Mouse (Mus musculus): ENCODE measurements around the gene Olfr222. TPM values are rescaled to one million over a fixed set of nuclear protein-coding genes. Genes with fewer than 3 reads are reported as not detected.
A peak's percentile ranks its signal among the peaks of the same experiment; 100 is the strongest.

Gene Olfr222
- polyA plus RNA-seq, 1 experiment, result not detected

DNA sequence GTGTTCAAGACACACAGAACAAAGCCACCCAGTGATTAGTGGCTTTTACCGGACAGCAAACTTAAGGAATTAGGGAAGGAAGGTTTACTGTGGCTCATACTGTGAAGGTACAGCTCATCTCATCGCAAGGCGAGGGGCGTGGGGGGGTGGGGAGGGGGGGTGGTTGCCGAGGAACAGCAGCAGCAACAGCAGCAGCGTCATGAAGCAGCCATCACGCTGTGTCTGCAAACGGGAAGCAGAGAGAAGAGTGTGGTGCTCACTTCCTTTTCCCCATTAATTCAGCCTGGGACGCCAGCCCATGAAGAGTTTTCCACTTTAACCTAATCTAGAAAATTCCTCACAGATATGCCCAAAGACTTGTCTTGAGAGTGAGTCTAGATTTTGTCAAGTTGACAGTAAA, 13.2 kb downstream of the Olfr222 start:
- no peak overlapping the region for H3K27ac ChIP-seq (replicated peaks; ENCODE audit: low read depth, low read length)
- no peaks in the 10 kb centered on the region; the same call in 1 of the 2 replicates for H3K4me1 ChIP-seq (ENCODE audit: control insufficient read depth, insufficient read depth, insufficient read length, low read length)
- no peak overlapping the region for H3K4me3 ChIP-seq (ENCODE audit: insufficient read depth, low read depth, low read length)

- no peak overlapping the region for H3K27ac ChIP-seq (replicated peaks; ENCODE audit: low read depth, low read length)
- H3K4me1 ChIP-seq (ENCODE audit: control insufficient read depth, insufficient read depth, insufficient read length, low read length), result no peaks in the 10 kb centered on the region; the same call in 1 of the 2 replicates
These were observed 13.7 kb downstream of the Olfr222 start for GRCm38 (mm10) chr11:59562336-59562735.

GRCm38 (mm10) chr11:59560906-59561305, 15.1 kb downstream of the Olfr222 start:
- Histone ChIP-seq H3K27ac (replicated peaks; ENCODE audit: low read depth, low read length) (no peak overlapping the region), H3K4me3 (ENCODE audit: insufficient read depth, low read depth, low read length) (no peak overlapping the region), H3K4me1 (ENCODE audit: control insufficient read depth, insufficient read depth, insufficient read length, low read length) (no peaks in the 10 kb centered on the region; the same call in 1 of the 2 replicates)

More at GRCm38 (mm10) chr11:59562336-59562735, 13.7 kb downstream of the Olfr222 start:
- H3K4me3 ChIP-seq (ENCODE audit: insufficient read depth, low read depth, low read length), result no peak overlapping the region

GRCm38 (mm10) chr11:59554535-59554934, 21.5 kb downstream of the Olfr222 start:
- Histone ChIP-seq H3K27ac (replicated peaks; ENCODE audit: low read depth, low read length) (no peak overlapping the region), H3K4me3 (ENCODE audit: insufficient read depth, low read depth, low read length) (no peak overlapping the region), H3K4me1 (ENCODE audit: control insufficient read depth, insufficient read depth, insufficient read length, low read length) (no peaks in the 10 kb centered on the region)

- Histone ChIP-seq H3K4me1 (ENCODE audit: control insufficient read depth, insufficient read depth, insufficient read length, low read length) (no peaks in the 10 kb centered on the region), H3K4me3 (ENCODE audit: insufficient read depth, low read depth, low read length) (no peak overlapping the region), H3K27ac (replicated peaks; ENCODE audit: low read depth, low read length) (no peak overlapping the region)
These were observed 21.9 kb downstream of the Olfr222 start for GRCm38 (mm10) chr11:59554127-59554526.

- Histone ChIP-seq H3K4me3 (ENCODE audit: insufficient read depth, low read depth, low read length) (no peak overlapping the region), H3K27ac (replicated peaks; ENCODE audit: low read depth, low read length) (no peak overlapping the region), H3K4me1 (ENCODE audit: control insufficient read depth, insufficient read depth, insufficient read length, low read length) (no peaks in the 10 kb centered on the region; the same call in 1 of the 2 replicates)
These were observed 32.0 kb downstream of the Olfr222 start for GRCm38 (mm10) chr11:59544005-59544404.

GRCm38 (mm10) chr11:59543376-59543775, 32.7 kb downstream of the Olfr222 start:
- no peaks in the 10 kb centered on the region; the same call in none of the 2 replicates for H3K4me1 ChIP-seq (ENCODE audit: control insufficient read depth, insufficient read depth, insufficient read length, low read length)
- no peak overlapping the region for H3K4me3 ChIP-seq (ENCODE audit: insufficient read depth, low read depth, low read length)
- no peak overlapping the region for H3K27ac ChIP-seq (replicated peaks; ENCODE audit: low read depth, low read length)

DNA sequence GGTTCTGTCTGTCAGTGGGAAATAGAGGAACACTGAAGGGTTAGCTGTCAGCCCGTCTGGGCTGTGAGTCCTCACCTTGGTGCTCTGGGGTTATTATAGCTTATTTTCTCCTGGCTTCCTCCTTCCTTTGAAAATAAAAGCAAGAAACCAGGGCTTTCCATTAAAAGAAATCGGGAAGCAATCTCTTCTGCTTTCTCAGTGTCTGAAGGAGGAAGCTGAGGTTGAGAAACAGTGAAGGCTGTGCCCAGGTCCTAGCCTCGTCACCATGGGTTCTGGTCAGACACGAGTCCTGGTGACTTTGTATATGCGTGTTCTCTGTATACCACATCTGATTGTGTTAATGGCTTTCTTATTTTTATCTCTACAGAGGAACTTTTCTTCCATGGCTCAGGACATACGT, 33.6 kb downstream of the Olfr222 start:
- H3K4me3 ChIP-seq (ENCODE audit: insufficient read depth, low read depth, low read length), result no peak overlapping the region
- peak overlapping the region; percentile 38 for H3K27ac ChIP-seq (replicated peaks; ENCODE audit: low read depth, low read length)
- H3K4me1 ChIP-seq (ENCODE audit: control insufficient read depth, insufficient read depth, insufficient read length, low read length), result no peaks in the 10 kb centered on the region; the same call in none of the 2 replicates

GRCm38 (mm10) chr11:59541324-59541723, 34.7 kb downstream of the Olfr222 start, which contains the start of gene Nlrp3:
Nlrp3 (plus strand) TSS chr11:59541568.
- peak within 1 kb of the TSS; percentile 23; the same call in 1 of the 2 replicates for H3K4me3 ChIP-seq (ENCODE audit: insufficient read depth, low read depth, low read length)
- no peaks in the 10 kb centered on the region; the same call in none of the 2 replicates for H3K4me1 ChIP-seq (ENCODE audit: control insufficient read depth, insufficient read depth, insufficient read length, low read length)
- H3K27ac ChIP-seq (replicated peaks; ENCODE audit: low read depth, low read length), result peak within 1 kb of the TSS; percentile 38

DNA sequence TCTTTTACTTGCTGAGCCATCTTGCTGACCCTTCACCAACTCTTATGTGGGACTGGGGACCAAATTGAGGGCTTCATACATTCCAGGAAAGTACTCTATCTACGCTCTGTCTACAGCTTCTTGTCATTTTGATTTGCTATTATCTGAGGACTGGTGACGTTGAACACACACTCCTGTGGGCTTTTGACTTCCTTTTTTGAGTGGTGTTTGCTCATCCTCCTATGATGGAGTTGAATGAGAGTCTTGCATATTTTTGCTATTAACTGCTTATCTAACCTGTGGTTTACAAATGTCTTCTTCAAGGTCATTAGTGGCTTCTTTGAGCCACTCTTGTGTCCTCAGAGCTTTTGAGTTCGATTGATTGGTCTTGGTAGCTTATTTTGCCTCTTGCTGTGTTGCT, 35.9 kb downstream of the Olfr222 start:
- Histone ChIP-seq H3K4me1 (ENCODE audit: control insufficient read depth, insufficient read depth, insufficient read length, low read length) (peaks cover under 1% of the 10 kb centered on the region), H3K4me3 (ENCODE audit: insufficient read depth, low read depth, low read length) (no peak overlapping the region), H3K27ac (replicated peaks; ENCODE audit: low read depth, low read length) (no peak overlapping the region)

GRCm38 (mm10) chr11:59538387-59538786, 37.6 kb downstream of the Olfr222 start:
- Histone ChIP-seq H3K27ac (replicated peaks; ENCODE audit: low read depth, low read length) (0 out of 2 replicates have a peak overlapping the region, but pooled peaks have one; percentile 14), H3K4me1 (ENCODE audit: control insufficient read depth, insufficient read depth, insufficient read length, low read length) (peaks cover 2% of the 10 kb centered on the region), H3K4me3 (ENCODE audit: insufficient read depth, low read depth, low read length) (no peak overlapping the region)

- Histone ChIP-seq H3K27ac (replicated peaks; ENCODE audit: low read depth, low read length) (no peak overlapping the region), H3K4me3 (ENCODE audit: insufficient read depth, low read depth, low read length) (no peak overlapping the region), H3K4me1 (ENCODE audit: control insufficient read depth, insufficient read depth, insufficient read length, low read length) (peaks cover 2% of the 10 kb centered on the region)
These were observed 38.6 kb downstream of the Olfr222 start for GRCm38 (mm10) chr11:59537218-59538130.

DNA sequence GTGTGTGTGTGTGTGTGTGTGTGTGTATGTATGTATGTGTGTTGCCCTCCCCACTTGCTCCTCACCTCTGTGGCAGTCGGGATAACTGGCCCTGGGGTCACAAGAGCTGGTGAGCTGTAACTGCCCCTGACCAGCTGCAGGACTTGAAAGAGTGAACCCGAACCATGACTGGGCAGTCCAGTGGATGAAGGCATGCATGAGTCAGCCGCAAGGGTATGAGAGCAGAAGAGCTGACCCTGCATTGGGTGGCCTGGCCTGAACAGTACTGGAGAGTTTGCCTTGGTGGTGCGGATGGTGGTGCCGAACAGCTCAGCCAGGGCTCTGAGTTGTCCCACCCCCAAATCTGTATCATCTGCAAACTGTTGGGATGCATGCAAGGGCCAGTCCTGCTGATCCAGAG, 44.5 kb downstream of the Olfr222 start:
- Histone ChIP-seq H3K4me1 (ENCODE audit: control insufficient read depth, insufficient read depth, insufficient read length, low read length) (peaks cover 2% of the 10 kb centered on the region; the same call in 1 of the 2 replicates), H3K27ac (replicated peaks; ENCODE audit: low read depth, low read length) (no peak overlapping the region), H3K4me3 (ENCODE audit: insufficient read depth, low read depth, low read length) (no peak overlapping the region)

- Histone ChIP-seq H3K4me1 (ENCODE audit: control insufficient read depth, insufficient read depth, insufficient read length, low read length) (peaks cover 2% of the 10 kb centered on the region; the same call in 1 of the 2 replicates), H3K4me3 (ENCODE audit: insufficient read depth, low read depth, low read length) (no peak overlapping the region), H3K27ac (replicated peaks; ENCODE audit: low read depth, low read length) (no peak overlapping the region)
These were observed 45.0 kb downstream of the Olfr222 start for GRCm38 (mm10) chr11:59530870-59531535.

DNA sequence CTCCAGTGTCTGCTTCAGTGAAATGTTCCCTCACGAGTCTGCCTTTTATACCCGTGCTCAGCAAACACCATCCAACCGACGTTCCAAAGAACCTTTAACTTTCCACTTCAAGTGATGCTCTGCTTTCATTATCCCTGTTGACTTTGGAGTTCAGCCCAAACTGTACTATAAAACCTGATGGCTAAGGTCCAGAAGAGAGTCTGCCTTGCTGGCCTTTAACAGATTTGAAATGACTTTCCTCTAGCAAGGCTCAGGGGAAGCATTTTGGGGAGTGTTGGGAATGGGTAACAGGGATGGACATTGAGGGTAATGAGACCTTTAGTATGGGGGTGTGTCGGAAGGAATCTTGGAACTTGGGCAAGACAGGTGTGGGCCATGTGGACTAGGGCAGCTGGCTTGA, 45.8 kb downstream of the Olfr222 start:
- Histone ChIP-seq H3K4me3 (ENCODE audit: insufficient read depth, low read depth, low read length) (no peak overlapping the region), H3K4me1 (ENCODE audit: control insufficient read depth, insufficient read depth, insufficient read length, low read length) (peaks cover 2% of the 10 kb centered on the region; the same call in 1 of the 2 replicates), H3K27ac (replicated peaks; ENCODE audit: low read depth, low read length) (no peak overlapping the region)

Measured in brown adipose tissue, adult 24 weeks (tissue).